Mouse (Mus musculus): ENCODE results near the gene Ano1. TPM values are rescaled to one million over a fixed set of nuclear protein-coding genes. Genes with fewer than 3 reads are reported as not detected.

Gene Ano1
- total RNA-seq, 4 experiments from 2014 or later: 3.6 to 5.7 (median 4.2) TPM

DNA sequence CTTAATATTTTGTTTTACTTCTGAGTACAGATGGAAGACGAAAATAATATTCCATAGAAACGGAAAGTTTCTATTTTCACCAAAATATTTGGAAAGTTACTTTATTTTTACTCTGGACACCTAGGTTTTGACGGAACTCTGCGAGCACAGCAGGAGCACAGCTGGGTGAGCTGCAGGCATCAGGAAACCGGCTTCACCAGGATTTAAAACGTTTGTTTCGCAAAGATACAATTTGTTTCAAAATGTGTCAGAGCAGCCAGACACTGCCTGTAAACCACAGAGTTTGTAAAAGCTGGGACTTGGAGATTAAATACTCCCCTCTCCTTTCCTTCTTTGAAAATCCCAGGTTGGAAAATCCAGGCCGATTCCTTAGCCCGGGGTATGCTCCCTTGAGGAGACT is 53.9 kb downstream of the Ano1 start:
- DNase-seq (ENCODE audit: low spot score in 2 of 2): no peak

GRCm38 (mm10) chr7:144696764-144697704 is 54.7 kb downstream of the Ano1 start:
- DNase-seq (ENCODE audit: low spot score in 2 of 2): no peak

- no peak for DNase-seq (ENCODE audit: low spot score in 2 of 2)
Observed at GRCm38 (mm10) chr7:144689855-144690254, 61.9 kb downstream of the Ano1 start.

- DNase-seq (ENCODE audit: low spot score in 2 of 2): no peak
Observed at GRCm38 (mm10) chr7:144689136-144689535, 62.6 kb downstream of the Ano1 start.

DNA sequence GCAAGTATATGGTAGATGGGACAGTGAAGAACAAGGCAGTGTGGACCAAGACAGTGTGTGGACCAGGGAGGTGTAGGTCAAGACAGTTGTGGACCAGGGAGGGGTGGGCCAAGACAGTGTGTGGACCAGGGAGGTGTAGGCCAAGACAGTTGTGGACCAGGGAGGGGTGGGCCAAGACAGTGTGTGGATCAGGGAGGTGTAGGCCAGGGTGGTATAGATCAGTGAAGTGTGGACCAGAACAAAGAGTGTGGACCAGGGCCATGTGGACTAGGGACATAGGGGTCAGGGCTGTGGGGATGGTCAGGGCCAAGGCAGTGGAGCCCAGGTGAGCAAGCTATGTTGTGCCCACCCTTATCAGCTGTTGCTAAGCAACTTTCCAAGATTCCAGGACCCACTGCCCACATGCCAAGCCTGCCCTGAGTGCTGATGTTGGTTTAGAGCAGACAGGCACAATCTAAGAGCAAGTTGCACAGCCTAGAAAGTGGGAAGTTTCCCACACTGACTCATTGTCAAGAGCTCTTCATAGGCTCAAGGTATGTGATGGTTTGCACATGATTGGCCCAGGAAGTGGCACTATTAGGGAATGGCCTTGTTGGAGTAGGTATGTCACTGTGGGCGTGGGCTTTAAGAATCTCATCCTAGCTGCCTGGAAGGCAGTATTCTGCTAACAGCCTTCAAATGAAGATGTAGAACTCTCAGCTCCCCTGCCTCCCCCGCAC is 64.0 kb downstream of the Ano1 start:
- no peak for DNase-seq (ENCODE audit: low spot score in 2 of 2)

GRCm38 (mm10) chr7:144684947-144685346 is 66.8 kb downstream of the Ano1 start:
- DNase-seq (ENCODE audit: low spot score in 2 of 2): no peak

GRCm38 (mm10) chr7:144684467-144684866 is 67.3 kb downstream of the Ano1 start:
- DNase-seq (ENCODE audit: low spot score in 2 of 2): no peak

GRCm38 (mm10) chr7:144680096-144680495 is 71.7 kb downstream of the Ano1 start:
- no peak for DNase-seq (ENCODE audit: low spot score in 2 of 2)

GRCm38 (mm10) chr7:144678241-144679030 is 73.3 kb downstream of the Ano1 start:
- no peak for DNase-seq (ENCODE audit: low spot score in 2 of 2)

- no peak for DNase-seq (ENCODE audit: low spot score in 2 of 2)
Observed at GRCm38 (mm10) chr7:144677341-144678086, 74.3 kb downstream of the Ano1 start.

DNA sequence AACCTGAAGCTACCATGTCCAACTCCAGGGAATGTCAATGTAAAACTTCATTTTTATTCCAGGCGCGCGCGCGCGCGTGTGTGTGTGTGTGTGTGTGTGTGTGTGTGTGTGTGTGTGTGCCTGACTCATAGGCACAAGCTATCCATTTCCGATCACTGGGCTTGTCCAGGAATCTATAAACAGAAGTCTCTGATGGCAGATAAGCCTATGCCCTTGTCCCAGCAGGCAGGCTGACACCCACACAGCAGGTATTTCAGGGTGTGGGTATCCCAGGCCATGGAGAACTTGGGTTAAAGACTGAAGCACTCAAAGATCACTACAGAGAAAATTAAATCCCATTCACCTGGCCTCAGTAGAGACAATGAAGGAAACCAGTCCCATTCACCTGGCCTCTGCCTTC is 76.1 kb downstream of the Ano1 start:
- no peak for DNase-seq (ENCODE audit: low spot score in 2 of 2)

GRCm38 (mm10) chr7:144669895-144670294 is 81.9 kb downstream of the Ano1 start:
- no peak for DNase-seq (ENCODE audit: low spot score in 2 of 2)

DNA sequence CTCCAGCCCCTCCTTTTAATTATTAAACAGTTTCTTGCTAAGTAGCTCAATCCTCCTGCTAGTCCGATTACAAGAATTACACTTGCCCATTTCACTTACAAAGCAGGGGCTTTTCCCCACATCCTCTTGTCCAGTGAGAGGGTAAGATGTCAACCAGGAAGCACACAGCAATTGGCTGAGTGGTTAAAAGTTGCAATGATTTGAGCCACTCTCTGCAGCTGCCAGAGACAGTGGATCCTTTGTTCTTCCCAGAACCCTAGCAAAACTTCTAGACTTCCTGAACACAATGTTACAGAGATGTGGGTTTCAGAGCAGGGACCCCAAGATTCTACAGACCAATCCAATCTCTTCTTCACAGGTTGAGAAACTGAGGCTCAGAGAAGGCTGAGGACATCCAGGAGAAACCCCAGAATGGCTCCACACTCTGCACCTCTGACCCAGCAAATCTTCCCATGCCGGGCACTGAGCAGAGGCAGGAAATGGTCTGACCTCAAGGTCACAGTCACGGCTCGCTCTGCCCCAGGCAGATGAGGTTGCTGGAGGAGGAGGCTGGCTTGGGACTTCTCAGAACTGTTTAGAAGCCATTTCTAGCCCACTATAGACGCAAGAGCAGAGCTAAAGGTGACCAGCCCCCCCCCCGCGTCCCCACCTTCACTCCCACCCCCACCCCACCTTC is 83.0 kb downstream of the Ano1 start:
- no peak for DNase-seq (ENCODE audit: low spot score in 2 of 2)

GRCm38 (mm10) chr7:144667091-144667490 is 84.7 kb downstream of the Ano1 start:
- DNase-seq (ENCODE audit: low spot score in 2 of 2): no peak

DNA sequence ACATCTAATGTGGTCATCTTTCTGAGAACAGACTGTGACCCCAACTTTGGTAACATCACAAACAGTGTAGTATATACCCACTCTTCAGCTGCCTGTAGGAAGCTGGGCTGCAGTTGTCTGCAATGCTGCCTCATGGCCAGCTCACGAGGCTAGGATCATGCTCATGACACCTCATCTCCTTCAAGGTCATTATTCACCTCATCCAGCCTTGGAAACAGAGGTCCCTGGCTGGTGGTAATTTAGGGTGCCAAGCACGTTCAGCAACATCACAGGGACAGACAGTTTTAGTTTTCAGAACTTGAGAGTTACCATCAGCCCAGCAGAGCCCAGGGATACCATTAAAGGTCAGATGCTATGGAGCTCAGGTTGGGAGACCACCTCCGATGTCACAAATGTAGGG is 86.2 kb downstream of the Ano1 start:
- no peak for DNase-seq (ENCODE audit: low spot score in 2 of 2)

DNA sequence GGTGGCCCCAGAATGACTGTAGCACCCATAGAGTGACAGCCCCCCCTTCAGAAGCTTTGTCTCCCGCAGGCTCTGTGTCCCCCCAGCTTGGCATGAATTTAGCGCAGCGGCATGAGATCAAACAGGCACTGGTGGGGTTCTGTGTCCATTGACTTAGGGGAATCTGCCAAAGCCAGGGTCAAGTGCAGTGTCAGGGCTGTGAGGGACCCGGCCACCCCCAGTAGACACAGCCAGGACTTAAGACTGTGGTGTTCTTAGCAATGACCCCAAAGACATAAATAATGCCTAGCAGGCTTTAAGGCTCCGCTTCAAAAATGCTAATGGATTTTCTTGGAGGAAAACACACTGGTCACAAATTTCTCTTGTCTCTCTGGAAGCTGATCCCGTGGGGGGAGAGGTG is 88.2 kb downstream of the Ano1 start:
- no peak for DNase-seq (ENCODE audit: low spot score in 2 of 2)

DNA sequence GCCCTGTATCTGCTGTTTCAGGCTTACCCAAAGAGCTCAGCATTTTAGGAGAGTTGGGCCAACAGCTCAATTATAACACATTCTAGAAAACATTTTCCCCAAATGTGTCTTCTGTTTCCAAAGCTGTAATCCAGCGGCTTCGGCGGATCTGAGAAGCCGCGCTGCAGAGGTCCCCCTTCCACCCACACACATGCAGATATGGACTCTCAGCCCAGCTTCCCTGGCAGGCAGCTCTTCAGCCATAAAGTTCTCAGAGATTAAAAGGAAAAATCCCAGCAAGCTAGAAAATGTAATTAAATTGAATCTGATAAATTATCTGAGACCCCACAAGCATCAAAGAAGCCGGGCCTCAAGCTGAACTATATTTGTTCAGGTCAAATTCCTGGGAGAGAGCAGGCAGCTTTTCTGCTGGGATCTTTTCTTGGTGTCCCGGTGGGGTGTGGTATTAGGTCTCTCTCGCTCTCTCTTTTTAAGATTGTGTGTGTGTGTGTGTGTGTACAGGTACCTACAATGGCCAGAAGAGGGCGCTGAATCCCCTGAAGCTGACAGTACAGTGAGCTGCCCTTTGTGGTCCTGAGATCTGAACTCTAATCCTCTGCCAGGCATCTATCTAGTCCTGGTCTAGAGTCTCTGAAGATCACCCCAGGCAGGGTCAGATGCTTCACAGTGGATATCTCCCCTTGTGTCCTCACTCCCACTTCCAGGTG is 95.4 kb downstream of the Ano1 start:
- no peak for DNase-seq (ENCODE audit: low spot score in 2 of 2)

DNA sequence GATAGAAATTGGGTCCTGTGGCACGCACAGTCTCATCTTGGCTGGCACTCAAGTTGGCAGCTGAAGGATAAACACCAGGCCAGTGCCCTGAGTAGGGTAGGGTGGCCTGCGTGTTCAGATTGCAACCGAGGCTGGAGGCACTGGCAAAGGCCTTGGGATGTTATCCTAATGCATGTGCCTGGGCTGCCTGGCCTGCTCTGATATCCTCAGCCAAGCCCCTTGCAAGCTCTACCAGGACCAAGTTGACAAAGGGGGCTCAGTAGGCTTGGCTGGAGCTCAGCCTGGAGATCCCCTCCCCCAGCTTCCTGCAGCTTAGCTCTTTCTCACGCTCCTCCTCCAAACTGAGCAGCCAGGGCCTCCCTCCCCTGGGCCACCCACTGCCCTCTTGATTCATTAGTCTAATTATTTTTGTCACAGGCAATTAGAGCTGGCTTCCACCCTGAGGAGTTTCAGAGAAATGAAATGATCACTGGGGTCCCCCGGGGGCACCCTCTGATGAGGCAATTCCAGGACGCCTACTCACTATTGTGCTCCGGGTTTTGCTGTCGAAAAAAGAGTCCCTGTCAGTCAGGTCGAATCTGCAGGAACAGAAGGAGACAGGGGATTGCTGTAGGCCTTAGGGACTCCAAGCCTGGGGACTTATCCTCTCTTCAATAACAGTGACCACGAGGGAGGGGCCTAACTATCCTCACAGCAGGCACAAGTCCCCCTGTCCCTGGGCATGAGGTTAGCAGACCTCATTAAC is 97.9 kb downstream of the Ano1 start:
- peak; percentile 27 to 79 for DNase-seq (ENCODE audit: low spot score in 2 of 2)

DNA sequence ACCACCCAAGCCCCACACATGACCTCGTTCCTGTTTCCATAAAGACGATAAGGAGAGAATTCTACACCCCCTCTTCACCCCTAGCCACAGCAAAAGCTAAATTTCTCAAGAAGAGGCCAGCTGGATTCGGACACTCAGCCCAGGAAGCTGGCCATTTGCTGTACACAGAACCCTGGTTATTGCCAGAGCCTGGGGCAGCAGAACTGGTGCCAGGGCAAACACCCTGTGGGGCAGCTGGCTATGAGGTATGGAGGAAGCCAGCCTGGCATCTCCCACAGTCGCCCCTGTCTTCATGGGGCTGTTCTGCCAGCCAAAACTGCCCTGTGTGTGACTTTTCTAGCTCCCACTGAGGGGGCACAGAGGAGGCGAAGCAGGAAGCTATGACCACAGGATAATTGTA is 104.2 kb downstream of the Ano1 start:
- DNase-seq (ENCODE audit: low spot score in 2 of 2): no peak
